Mouse (Mus musculus) lung, embryonic 15.5 days (tissue): ENCODE data around the gene Sh3rf1. TPM values are rescaled to one million over a fixed set of nuclear protein-coding genes. Genes with fewer than 3 reads are reported as not detected.

Experiments used
- ATAC-seq: fragments of 200-750 bp; cut with Nextera tagmentation; 2 replicates; pipeline ENCODE4 v1.8.0; 2017; ENCODE audit warnings: moderate number of reproducible peaks, borderline replicate concordance; ENCODE audit not compliant: low FRiP score, low TSS enrichment; ENCODE audit errors: extremely low read depth
- H3K27ac ChIP-seq: fragments of 300-500 bp; sonication (generic); 2 replicates; pipeline ENCODE4 v1.5.1; 2015; ENCODE audit warnings: moderate library complexity, mild to moderate bottlenecking, inconsistent platforms
- H3K27me3 ChIP-seq: fragments of 300-500 bp; sonication (generic); 2 replicates; pipeline ENCODE4 v1.6.1; 2015; ENCODE audit warnings: inconsistent platforms
- H3K36me3 ChIP-seq: fragments of 300-500 bp; sonication (generic); 2 replicates; pipeline ENCODE4 v1.6.1; 2015; ENCODE audit warnings: inconsistent platforms
- H3K4me1 ChIP-seq: fragments of 300-500 bp; sonication (generic); 2 replicates; pipeline ENCODE4 v1.6.1; 2015; ENCODE audit warnings: inconsistent platforms
- H3K4me2 ChIP-seq: fragments of 300-500 bp; sonication (generic); 2 replicates; pipeline ENCODE4 v1.6.1; 2015; ENCODE audit warnings: inconsistent platforms, mild to moderate bottlenecking, moderate library complexity
- H3K4me3 ChIP-seq: fragments of 300-500 bp; sonication (generic); 2 replicates; pipeline ENCODE4 v1.5.1; 2015; ENCODE audit warnings: mild to moderate bottlenecking, inconsistent platforms
- H3K9ac ChIP-seq: fragments of 300-500 bp; sonication (generic); 2 replicates; pipeline ENCODE4 v1.6.1; 2015; ENCODE audit warnings: inconsistent platforms
- H3K9me3 ChIP-seq: fragments of 300-500 bp; sonication (generic); 2 replicates; pipeline ENCODE4 v1.6.1; 2016; ENCODE audit warnings: inconsistent platforms
- WGBS: fragments of 180-500 bp; shearing (Covaris S2); methylation state at CpG from one replicate; pipeline ENCODE4 v1.1.7; 2015; 5-methylcytosine and 5-hydroxymethylcytosine counted together
- polyA plus RNA-seq: library from polyadenylated mRNA; unstranded; fragments of >200 nt; fragmentation: Nextera tagmentation; extraction: Ambion mirVana; gene quantifications from 2 replicates; pipeline ENCODE4 v1.2.1, GENCODE M21; 2015

The Sh3rf1 gene
- polyA plus RNA-seq, 1 experiment from 2014 or later = 16.8 TPM

- WGBS = 63% methylated on average over 5 of the region's 5 CpGs
- no peaks in the 10 kb centered on the region for H3K27me3 ChIP-seq
- H3K9me3 ChIP-seq = no peaks in the 10 kb centered on the region
- no peak overlapping the region for H3K4me3 ChIP-seq
- H3K4me2 ChIP-seq = no peak overlapping the region
- no peak for ATAC-seq
- no peaks in the 10 kb centered on the region for H3K36me3 ChIP-seq
- no peak overlapping the region for H3K9ac ChIP-seq
- peaks cover 15% of the 10 kb centered on the region for H3K4me1 ChIP-seq
- H3K27ac ChIP-seq = no peak overlapping the region
Observed at GRCm38 (mm10) chr8:61426671-61427070, 203.0 kb downstream of the Sh3rf1 start.

- Histone ChIP-seq H3K4me3 (no peak overlapping the region), H3K27ac (no peak overlapping the region), H3K9me3 (no peaks in the 10 kb centered on the region), H3K9ac (no peak overlapping the region), H3K27me3 (no peaks in the 10 kb centered on the region), H3K4me2 (no peak overlapping the region), H3K4me1 (peaks cover 15% of the 10 kb centered on the region), H3K36me3 (no peaks in the 10 kb centered on the region)
- ATAC-seq = peak; percentile 79; the same call in 1 of the 2 replicates
- 51% methylated on average over 8 of the region's 8 CpGs for WGBS
Observed at GRCm38 (mm10) chr8:61427916-61428681, 204.4 kb downstream of the Sh3rf1 start.

GRCm38 (mm10) chr8:61428821-61429482 lies 205.3 kb downstream of the Sh3rf1 start:
- peaks cover 15% of the 10 kb centered on the region for H3K4me1 ChIP-seq
- H3K36me3 ChIP-seq = no peaks in the 10 kb centered on the region
- no peak for ATAC-seq
- WGBS = 43% methylated on average over 4 of the region's 4 CpGs
- H3K9me3 ChIP-seq = no peaks in the 10 kb centered on the region
- no peaks in the 10 kb centered on the region for H3K27me3 ChIP-seq
- H3K9ac ChIP-seq = no peak overlapping the region
- H3K27ac ChIP-seq = no peak overlapping the region
- no peak overlapping the region for H3K4me2 ChIP-seq
- H3K4me3 ChIP-seq = no peak overlapping the region

- Histone ChIP-seq H3K27me3 (no peaks in the 10 kb centered on the region), H3K27ac (no peak overlapping the region), H3K4me1 (peaks cover 7% of the 10 kb centered on the region), H3K36me3 (no peaks in the 10 kb centered on the region), H3K9me3 (no peaks in the 10 kb centered on the region; the same call in 1 of the 2 replicates), H3K9ac (no peak overlapping the region), H3K4me2 (no peak overlapping the region), H3K4me3 (no peak overlapping the region)
- 82% methylated on average over 5 of the region's 5 CpGs for WGBS
- ATAC-seq = no peak
Observed at GRCm38 (mm10) chr8:61435481-61435880, 211.8 kb downstream of the Sh3rf1 start.

GRCm38 (mm10) chr8:61436147-61436546 lies 212.5 kb downstream of the Sh3rf1 start:
- WGBS = 73% methylated on average over 3 of the region's 3 CpGs

GRCm38 (mm10) chr8:61436586-61437304 lies 213.1 kb downstream of the Sh3rf1 start:
- Histone ChIP-seq H3K9ac (no peak overlapping the region), H3K9me3 (no peaks in the 10 kb centered on the region; the same call in 1 of the 2 replicates), H3K27ac (no peak overlapping the region), H3K4me2 (no peak overlapping the region), H3K27me3 (no peaks in the 10 kb centered on the region), H3K36me3 (no peaks in the 10 kb centered on the region), H3K4me3 (no peak overlapping the region), H3K4me1 (peaks cover 7% of the 10 kb centered on the region)
- 42% methylated on average over 9 of the region's 9 CpGs for WGBS
- peak; percentile 31; the same call in 1 of the 2 replicates for ATAC-seq

More at GRCm38 (mm10) chr8:61436147-61436546, 212.5 kb downstream of the Sh3rf1 start:
- ATAC-seq = no peak
- H3K9me3 ChIP-seq = no peaks in the 10 kb centered on the region; the same call in 1 of the 2 replicates
- peaks cover 7% of the 10 kb centered on the region for H3K4me1 ChIP-seq
- no peak overlapping the region for H3K4me2 ChIP-seq
- H3K4me3 ChIP-seq = no peak overlapping the region
- no peak overlapping the region for H3K27ac ChIP-seq
- H3K27me3 ChIP-seq = no peaks in the 10 kb centered on the region
- H3K9ac ChIP-seq = no peak overlapping the region
- H3K36me3 ChIP-seq = no peaks in the 10 kb centered on the region

GRCm38 (mm10) chr8:61437305-61437605 lies 213.6 kb downstream of the Sh3rf1 start:
- Histone ChIP-seq H3K36me3 (no peaks in the 10 kb centered on the region), H3K27ac (no peak overlapping the region), H3K9ac (no peak overlapping the region), H3K9me3 (no peaks in the 10 kb centered on the region; the same call in 1 of the 2 replicates), H3K4me3 (no peak overlapping the region), H3K4me2 (no peak overlapping the region), H3K4me1 (peaks cover 7% of the 10 kb centered on the region), H3K27me3 (no peaks in the 10 kb centered on the region)
- ATAC-seq = no peak

GRCm38 (mm10) chr8:61442988-61443387 lies 219.3 kb downstream of the Sh3rf1 start:
- H3K4me3 ChIP-seq = no peak overlapping the region
- H3K36me3 ChIP-seq = no peaks in the 10 kb centered on the region
- H3K4me1 ChIP-seq = 0 out of 2 replicates have a peak, but pooled peaks cover 8% of the 10 kb centered on the region
- no peak overlapping the region for H3K9ac ChIP-seq
- ATAC-seq = no peak
- no peaks in the 10 kb centered on the region for H3K27me3 ChIP-seq
- 93% methylated on average over 3 of the region's 3 CpGs for WGBS
- H3K27ac ChIP-seq = no peak overlapping the region
- H3K4me2 ChIP-seq = no peak overlapping the region
- no peaks in the 10 kb centered on the region; the same call in 1 of the 2 replicates for H3K9me3 ChIP-seq

- 45% methylated on average over 3 of the region's 3 CpGs for WGBS
- Histone ChIP-seq H3K27me3 (no peaks in the 10 kb centered on the region), H3K9me3 (no peaks in the 10 kb centered on the region; the same call in 1 of the 2 replicates), H3K4me1 (peaks cover 12% of the 10 kb centered on the region; the same call in 1 of the 2 replicates), H3K36me3 (no peaks in the 10 kb centered on the region), H3K4me2 (no peak overlapping the region), H3K9ac (no peak overlapping the region), H3K4me3 (no peak overlapping the region), H3K27ac (no peak overlapping the region)
- peak; percentile 75; the same call in 1 of the 2 replicates for ATAC-seq
Observed at GRCm38 (mm10) chr8:61444358-61444757, 220.7 kb downstream of the Sh3rf1 start.
